Mouse (Mus musculus): ENCODE measurements around the gene Tchh.
"Not testable (repeated sequence)": the region's sequence is repeated elsewhere in the genome, so short reads cannot be mapped to it uniquely, and the experiment has no call there.

The Tchh gene

DNA sequence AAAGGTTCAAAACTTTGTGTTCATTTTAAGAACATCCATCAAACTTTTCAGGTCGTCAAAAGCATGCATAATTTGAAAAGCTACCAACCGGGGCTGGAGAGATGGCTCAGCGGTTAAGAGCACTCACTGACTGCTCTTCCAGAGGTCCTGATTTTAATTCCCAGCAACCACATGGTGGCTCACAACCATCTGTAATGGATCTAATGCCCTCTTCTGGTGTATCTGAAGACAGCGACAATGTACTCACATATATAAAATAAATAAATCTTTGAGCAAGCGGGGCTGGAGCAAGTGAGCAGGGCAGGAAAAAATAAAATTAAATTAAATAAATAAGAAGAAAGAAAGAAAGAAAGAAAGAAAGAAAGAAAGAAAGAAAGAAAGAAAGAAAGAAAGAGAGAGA lies 52.6 kb downstream of the Tchh start:
- DNase-seq (ENCODE audit: low spot score) = not testable (repeated sequence)

DNA sequence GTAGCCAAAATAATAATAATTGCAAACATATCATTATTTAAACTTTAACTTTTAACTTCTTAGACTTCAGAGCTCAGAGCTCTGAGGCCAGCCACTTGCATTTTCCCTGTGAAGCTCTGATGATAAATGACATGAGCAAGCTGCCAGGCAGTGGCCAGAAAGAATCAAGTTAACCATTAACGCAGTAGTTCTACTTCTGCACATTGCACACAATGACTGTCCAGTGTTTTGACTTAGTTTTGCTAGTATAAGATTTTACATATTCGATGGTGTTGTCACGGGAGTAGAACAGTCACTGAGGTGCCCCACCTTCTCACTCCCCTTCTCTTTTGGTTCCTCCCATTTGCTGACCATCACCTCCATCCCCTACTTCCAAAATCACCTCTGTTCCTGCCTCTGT lies 55.0 kb downstream of the Tchh start:
- DNase-seq (ENCODE audit: low spot score) = no peak

Measured in layer of hippocampus, adult 9-10 months (tissue).